Comparison of ENCODE assay signal across 9 mouse cellular contexts in the genomic region with DNA sequence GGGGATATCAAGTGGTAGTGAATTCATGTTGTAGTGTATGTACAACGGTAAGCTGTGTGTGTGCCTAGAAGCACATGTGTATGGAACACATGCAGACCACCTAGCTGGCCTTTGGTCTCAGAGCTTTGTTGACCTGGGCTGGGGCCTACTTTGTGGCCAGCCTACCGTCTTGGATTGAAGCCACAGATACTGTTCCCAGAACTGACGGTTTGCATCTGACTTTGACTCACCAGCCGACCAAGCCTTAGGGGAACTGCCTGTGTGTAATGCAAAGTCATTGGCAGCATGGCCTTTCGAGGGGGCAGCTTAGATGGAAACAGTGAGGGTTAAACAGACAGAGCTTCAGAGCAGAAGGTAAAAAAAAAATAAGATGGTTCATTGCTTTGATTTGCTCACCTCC.
DNase-seq lines count a peak whose midpoint lies in the region; ATAC-seq and TF ChIP-seq lines count a peak whose summit lies in the region.
"Had no signal": no experiment of that assay in that cellular context is flagged by ENCODE, and none has a peak within 500 bp of the region (broad histone marks: within the 10 kb centered on the region; RNA-seq: fewer than 3 reads in every experiment).

No protein-coding gene starts in this region.

- H3K9ac ChIP-seq in heart, adult 2 months (ENCODE audit: low read depth, low read length) = peak overlapping the region; percentile 41
- H3K9ac ChIP-seq in lung, embryonic 16.5 days (ENCODE audit: low read length) = no peak overlapping the region; the same call in 1 of the 2 replicates
- no peak overlapping the region for H3K9ac ChIP-seq in stomach, embryonic 15.5 days

- no peak for TF ChIP-seq CTCF in heart, adult 2 months (IDR thresholded peaks at IDR 0.05)

- no peak overlapping the region for H3K4me3 ChIP-seq in heart, adult 2 months
- H3K4me3 ChIP-seq in lung, embryonic 16.5 days (ENCODE audit: low read length) = no peak overlapping the region
- H3K4me3 ChIP-seq in stomach, embryonic 15.5 days (replicated peaks) = no peak overlapping the region

- no peak for ATAC-seq in lung, embryonic 16.5 days (ENCODE audit: low read depth)
- ATAC-seq in stomach, embryonic 15.5 days (ENCODE audit: insufficient read depth, low FRiP score, low read depth) = no peak

- H3K9me3 ChIP-seq in lung, embryonic 16.5 days (ENCODE audit: control insufficient read depth, low read length) = no peaks in the 10 kb centered on the region
- H3K9me3 ChIP-seq in stomach, embryonic 15.5 days = no peaks in the 10 kb centered on the region

- no peak for TF ChIP-seq POLR2A in heart, adult 2 months (IDR thresholded peaks at IDR 0.05; ENCODE audit: insufficient read depth, low read depth, low read length)

- H3K36me3 ChIP-seq in heart, adult 2 months (ENCODE audit: control insufficient read depth, insufficient read depth, low read length) = peaks cover 64% of the 10 kb centered on the region
- H3K36me3 ChIP-seq in lung, embryonic 16.5 days (ENCODE audit: control insufficient read depth, insufficient read depth, low read length) = peaks cover 6% of the 10 kb centered on the region
- peaks cover 8% of the 10 kb centered on the region; the same call in 1 of the 2 replicates for H3K36me3 ChIP-seq in stomach, embryonic 15.5 days

- H3K27me3 ChIP-seq in heart, adult 2 months (ENCODE audit: control insufficient read depth, insufficient read depth, low read length) = no peaks in the 10 kb centered on the region
- H3K27me3 ChIP-seq in lung, embryonic 16.5 days (ENCODE audit: control insufficient read depth, insufficient read depth, low read depth, low read length) = no peaks in the 10 kb centered on the region
- H3K27me3 ChIP-seq in stomach, embryonic 15.5 days (replicated peaks) = no peaks in the 10 kb centered on the region

- peak overlapping the region; percentile 93 for H3K27ac ChIP-seq in heart, adult 2 months
- H3K27ac ChIP-seq in lung, embryonic 16.5 days (ENCODE audit: low read length) = peak overlapping the region; percentile 68
- 0 out of 2 replicates have a peak overlapping the region, but pooled peaks have one; percentile 13 for H3K27ac ChIP-seq in stomach, embryonic 15.5 days

- H3K4me1 ChIP-seq in heart, adult 2 months (ENCODE audit: control insufficient read depth, insufficient read depth, low read length) = peaks cover 54% of the 10 kb centered on the region
- peaks cover 72% of the 10 kb centered on the region for H3K4me1 ChIP-seq in lung, embryonic 16.5 days (replicated peaks; ENCODE audit: control insufficient read depth, insufficient read depth, low read length)
- H3K4me1 ChIP-seq in stomach, embryonic 15.5 days = peaks cover 26% of the 10 kb centered on the region

- peak overlapping the region; percentile 4; the same call in 1 of the 2 replicates for H3K4me2 ChIP-seq in lung, embryonic 16.5 days (ENCODE audit: low read depth, low read length)
- no peak overlapping the region for H3K4me2 ChIP-seq in stomach, embryonic 15.5 days

- WGBS in heart, adult 2 months = 15% methylated on average over 5 of the region's 5 CpGs
- WGBS in lung, embryonic 16.5 days = 46% methylated on average over 5 of the region's 5 CpGs
- WGBS in stomach, embryonic 15.5 days = 53% methylated on average over 5 of the region's 5 CpGs

- TF ChIP-seq EP300 in heart, adult 2 months (IDR thresholded peaks at IDR 0.05; ENCODE audit: insufficient read depth, low read depth, low read length) = peak; percentile 56; the same call in 1 of the 2 replicates

- DNase-seq in heart, adult 2 months = peak; percentile 51 to 53
- no peak for DNase-seq in heart, adult 8-10 months (ENCODE audit: low spot score)
- no peak for DNase-seq in lung, adult 18-20 months
- peak; percentile 95 for DNase-seq in fibroblast of lung, adult 2 months (ENCODE audit: low read depth)
- no peak for DNase-seq in cerebellum, adult 9-10 months
- no peak for DNase-seq in left cerebral cortex, adult 8-10 months (ENCODE audit: low spot score in 2 of 2)
- DNase-seq: gastrocnemius, postnatal 36 days had no signal

- H3K79me2 ChIP-seq in heart, adult 2 months (replicated peaks; ENCODE audit: control insufficient read depth, insufficient read depth, low read length) = peaks cover 15% of the 10 kb centered on the region

- intact Hi-C loops in heart, adult 2 months (cut with DNase I) = no loop called here

Comparison
In these comparisons a context has a peak if more than half of its experiments do, and no peak if none do; other contexts are left out.
1. DNase-seq: peak in heart, adult 2 months (2 of 2) and fibroblast of lung, adult 2 months (single experiment); none in heart, adult 8-10 months (single experiment), lung, adult 18-20 months (0 of 2), cerebellum, adult 9-10 months (single experiment) and left cerebral cortex, adult 8-10 months (0 of 2).
2. H3K27ac ChIP-seq: peak in every context shown above with its lines; median percentile 93 in heart, adult 2 months; 68 in lung, embryonic 16.5 days; 13 in stomach, embryonic 15.5 days.